Mouse (Mus musculus) C2C12 (cell line): ENCODE results near the gene Pdlim5.

Source experiments
- CTCF ChIP-seq: IDR thresholded peaks from one replicate; pipeline ENCODE4 v1.5.1; 2011; ENCODE audit not compliant: control insufficient read depth, insufficient read depth, insufficient read length
- FOSL1 ChIP-seq: IDR thresholded peaks from one replicate; pipeline ENCODE4 v1.8.0; 2011; ENCODE audit warnings: mild to moderate bottlenecking, low read length; ENCODE audit not compliant: poor library complexity, insufficient read depth, severe bottlenecking
- MAX ChIP-seq: IDR thresholded peaks from one replicate; pipeline ENCODE4 v1.6.1; 2011; ENCODE audit warnings: mild to moderate bottlenecking, control low read depth
- USF1 ChIP-seq: IDR thresholded peaks from one replicate; pipeline ENCODE4 v1.6.1; 2011; ENCODE audit warnings: low read depth, mild to moderate bottlenecking, control low read depth, moderate library complexity

GRCm38 (mm10) chr3:142394000-142394411 is 1.5 kb downstream of the Pdlim5 start:
- TF ChIP-seq FOSL1 (no peak), CTCF (no peak), USF1 (no peak), MAX (no peak)
